Mouse (Mus musculus) liver, postnatal 0 days (tissue): ENCODE data around the gene Gm26566.

Source experiments
- CTCF ChIP-seq: sonication (generic); IDR thresholded peaks from 2 replicates; pipeline ENCODE4 v1.5.1; 2016; ENCODE audit warnings: antibody characterized with exemption, low read depth
- EP300 ChIP-seq: IDR thresholded peaks from 2 replicates; pipeline ENCODE4 v1.6.1; 2016; ENCODE audit warnings: antibody characterized with exemption, low read depth, mild to moderate bottlenecking

DNA sequence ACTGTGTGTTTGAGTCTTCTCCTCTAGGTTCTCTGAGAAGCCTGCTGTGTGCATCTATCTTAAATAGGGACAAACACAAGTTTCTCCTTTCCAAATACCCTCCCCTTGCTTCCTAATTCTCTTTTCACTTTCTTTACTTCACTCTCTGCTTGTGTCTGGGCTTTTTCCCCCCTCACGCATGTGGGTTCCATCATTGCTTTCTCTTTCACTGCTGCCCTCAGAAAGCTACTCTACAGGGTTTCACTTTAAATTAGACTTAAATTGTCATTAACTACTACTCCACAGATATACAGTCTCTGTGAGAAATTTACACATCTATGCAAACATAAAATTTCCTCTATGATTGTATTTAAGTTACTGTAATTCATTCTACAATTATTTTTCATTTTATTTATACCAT lies 37.8 kb upstream of the Gm26566 start, which contains the start of gene Ifna2:
- TF ChIP-seq CTCF (no peak), EP300 (no peak)
